Mouse (Mus musculus): Measurements from ENCODE around the gene Sec13. TPM values are rescaled to one million over a fixed set of nuclear protein-coding genes. Genes with fewer than 3 reads are reported as not detected.

Gene Sec13
- polyA plus RNA-seq, 1 experiment = 115 TPM

DNA sequence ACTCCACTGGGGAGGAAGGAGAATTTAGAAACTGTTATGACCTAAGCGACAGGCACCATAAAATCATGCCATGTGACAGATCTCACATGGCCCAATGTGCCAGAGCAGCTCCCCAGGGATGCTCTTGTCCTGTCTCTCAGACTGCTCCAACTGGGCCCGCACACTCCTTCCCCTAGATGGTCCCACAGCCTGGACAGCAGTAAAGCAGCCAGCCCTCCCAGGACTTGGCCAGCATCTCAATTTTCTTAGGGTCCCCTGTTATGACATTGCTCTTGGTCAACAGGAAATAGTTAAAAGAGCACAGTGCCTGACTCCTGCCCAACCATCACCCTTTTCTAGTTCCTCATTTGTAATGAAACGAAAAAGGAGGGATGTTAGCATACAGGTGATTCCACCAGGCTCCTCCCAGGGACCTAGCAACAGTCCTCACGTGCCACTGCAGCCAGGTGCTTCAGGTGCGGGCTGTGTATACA, 47.8 kb downstream of the Sec13 start:
- WGBS = 69% methylated on average over 5 of the region's 5 CpGs
- no peak for DNase-seq

DNA sequence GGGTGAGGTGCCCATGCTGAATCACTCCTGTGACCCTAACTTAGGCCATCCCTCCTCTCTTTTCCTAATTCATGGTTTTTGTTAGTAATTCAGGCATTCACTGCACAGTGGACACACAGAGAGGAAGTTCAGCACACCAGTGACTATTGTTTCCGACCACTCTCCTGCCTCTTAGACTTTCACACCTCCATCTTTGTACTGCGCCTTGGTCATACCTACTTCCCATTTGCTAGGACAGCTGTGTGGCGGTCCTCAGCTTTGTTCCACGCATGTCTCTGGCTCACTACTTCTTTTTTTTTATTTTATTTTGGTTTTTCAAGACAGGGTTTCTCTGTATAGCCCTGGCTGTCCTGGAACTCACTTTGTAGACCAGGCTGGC, 49.5 kb downstream of the Sec13 start:
- 66% methylated on average over 4 of the region's 4 CpGs for WGBS
- no peak for DNase-seq
- Histone ChIP-seq H3K4me3 (replicated peaks; ENCODE audit: extremely low read depth, low read depth, low read length) (no peak overlapping the region), H3K4me1 (ENCODE audit: control insufficient read depth, insufficient read depth, low read length) (peaks cover 9% of the 10 kb centered on the region)
- no peak for TF ChIP-seq CTCF (IDR thresholded peaks at IDR 0.05; ENCODE audit: insufficient read depth, low read length)
- TF ChIP-seq POLR2A (IDR thresholded peaks at IDR 0.05; ENCODE audit: borderline replicate concordance, extremely low read depth, low read depth, low read length) = no peak

More for the DNA sequence above, 47.8 kb downstream of the Sec13 start:
- H3K4me1 ChIP-seq (ENCODE audit: control insufficient read depth, insufficient read depth, low read length) = peaks cover 9% of the 10 kb centered on the region
- no peak overlapping the region for H3K4me3 ChIP-seq (replicated peaks; ENCODE audit: extremely low read depth, low read depth, low read length)
- TF ChIP-seq POLR2A (IDR thresholded peaks at IDR 0.05; ENCODE audit: borderline replicate concordance, extremely low read depth, low read depth, low read length) (no peak), CTCF (IDR thresholded peaks at IDR 0.05; ENCODE audit: insufficient read depth, low read length) (no peak)

DNA sequence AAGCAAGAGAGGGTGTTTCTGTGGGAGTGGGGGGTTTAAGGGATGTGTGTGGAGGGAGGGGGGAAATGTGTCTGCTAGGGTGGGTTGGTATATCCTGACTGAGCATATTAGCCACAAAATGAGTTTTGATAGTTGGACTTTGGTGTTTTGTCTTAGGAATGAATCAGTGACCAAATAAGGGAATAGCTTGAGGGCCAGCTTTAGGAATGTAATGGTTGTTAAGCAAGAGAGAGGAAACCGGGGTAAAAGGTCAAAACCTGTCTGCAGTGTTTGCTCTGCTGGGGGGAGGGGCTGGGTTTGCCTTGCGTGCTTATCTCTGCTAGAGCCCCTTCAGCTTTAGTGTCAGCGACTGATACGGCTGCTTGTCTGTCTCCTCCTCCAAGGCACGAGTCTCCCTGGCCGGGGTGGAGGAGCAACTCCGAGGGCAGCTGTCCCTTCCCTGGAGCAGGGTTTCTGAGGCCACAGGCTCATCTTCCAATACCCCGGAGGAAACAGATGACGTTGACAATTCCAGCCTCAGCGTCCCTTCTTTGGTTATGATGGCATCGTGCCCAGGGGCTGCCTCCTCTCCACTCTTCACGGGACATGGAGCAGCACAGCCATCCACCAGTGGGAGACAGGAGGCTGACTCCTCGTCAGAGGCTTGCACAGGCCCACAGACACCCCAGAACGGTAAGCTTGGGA, 50.0 kb downstream of the Sec13 start:
- peak; percentile 71 for DNase-seq
- TF ChIP-seq POLR2A (IDR thresholded peaks at IDR 0.05; ENCODE audit: borderline replicate concordance, extremely low read depth, low read depth, low read length) (no peak), CTCF (IDR thresholded peaks at IDR 0.05; ENCODE audit: insufficient read depth, low read length) (no peak)
- WGBS = 10% methylated on average over 14 of the region's 14 CpGs

DNA sequence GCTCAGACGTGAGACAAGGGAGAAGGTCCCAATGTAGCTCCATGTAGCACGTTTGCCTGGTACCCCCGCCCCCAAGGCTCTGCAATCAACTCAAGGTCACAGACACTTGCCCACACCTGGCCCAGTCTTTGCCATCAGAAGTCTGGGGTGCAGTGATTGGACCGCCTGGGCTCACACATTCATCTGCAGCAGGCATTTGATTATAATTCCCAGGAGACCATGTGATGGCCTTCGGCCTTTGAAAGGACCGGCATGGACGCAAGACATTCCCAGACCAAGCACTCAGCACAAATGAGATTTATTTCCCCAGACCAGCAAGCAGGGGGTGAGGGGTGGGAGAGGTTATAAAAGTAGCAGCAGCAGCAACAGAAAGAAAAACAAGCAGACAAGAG, 50.5 kb downstream of the Sec13 start:
- DNase-seq = peak; percentile 38
- Histone ChIP-seq H3K4me1 (ENCODE audit: control insufficient read depth, insufficient read depth, low read length) (peaks cover 9% of the 10 kb centered on the region), H3K4me3 (replicated peaks; ENCODE audit: extremely low read depth, low read depth, low read length) (no peak overlapping the region)
- TF ChIP-seq POLR2A (IDR thresholded peaks at IDR 0.05; ENCODE audit: borderline replicate concordance, extremely low read depth, low read depth, low read length) (no peak), CTCF (IDR thresholded peaks at IDR 0.05; ENCODE audit: insufficient read depth, low read length) (no peak)
- WGBS = 47% methylated on average over 7 of the region's 7 CpGs

More for the DNA sequence above, 50.0 kb downstream of the Sec13 start:
- H3K4me1 ChIP-seq (ENCODE audit: control insufficient read depth, insufficient read depth, low read length) = peaks cover 9% of the 10 kb centered on the region
- peak overlapping the region; percentile 14 for H3K4me3 ChIP-seq (replicated peaks; ENCODE audit: extremely low read depth, low read depth, low read length)

DNA sequence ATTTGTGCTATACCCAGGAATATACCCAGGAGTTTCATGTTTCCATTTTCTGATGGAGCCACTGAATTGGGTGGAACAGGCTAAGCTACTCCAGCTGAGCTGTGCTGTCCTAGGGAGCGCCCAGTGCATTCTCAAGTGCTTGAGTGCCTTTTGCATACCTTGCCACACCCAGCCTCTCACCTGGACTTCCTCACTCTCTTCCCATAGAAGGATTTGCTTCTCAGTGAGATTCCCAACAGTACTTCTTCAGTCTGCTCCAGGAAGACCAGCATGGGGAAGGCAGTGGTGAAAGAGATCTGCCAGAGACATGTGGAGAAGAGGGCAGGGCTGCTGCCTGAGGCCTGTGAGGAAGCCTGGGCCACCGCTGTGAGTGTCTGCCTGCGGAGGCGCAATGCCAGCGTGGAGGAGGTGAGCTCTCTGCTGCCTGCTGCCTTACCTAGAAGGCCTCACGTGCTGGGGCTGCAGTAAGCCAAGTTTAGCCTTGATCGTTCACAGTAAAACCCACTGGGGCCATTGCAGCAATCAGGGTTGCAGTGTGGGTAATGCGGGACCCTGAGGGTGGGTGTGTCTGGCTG, 53.9 kb downstream of the Sec13 start:
- TF ChIP-seq POLR2A (IDR thresholded peaks at IDR 0.05; ENCODE audit: borderline replicate concordance, extremely low read depth, low read depth, low read length) = no peak
- no peak for TF ChIP-seq CTCF (IDR thresholded peaks at IDR 0.05; ENCODE audit: insufficient read depth, low read length)
- 57% methylated on average over 8 of the region's 8 CpGs for WGBS
- Histone ChIP-seq H3K4me1 (ENCODE audit: control insufficient read depth, insufficient read depth, low read length) (peaks cover 9% of the 10 kb centered on the region), H3K4me3 (replicated peaks; ENCODE audit: extremely low read depth, low read depth, low read length) (peak overlapping the region; percentile 14)
- peak; percentile 69 for DNase-seq

DNA sequence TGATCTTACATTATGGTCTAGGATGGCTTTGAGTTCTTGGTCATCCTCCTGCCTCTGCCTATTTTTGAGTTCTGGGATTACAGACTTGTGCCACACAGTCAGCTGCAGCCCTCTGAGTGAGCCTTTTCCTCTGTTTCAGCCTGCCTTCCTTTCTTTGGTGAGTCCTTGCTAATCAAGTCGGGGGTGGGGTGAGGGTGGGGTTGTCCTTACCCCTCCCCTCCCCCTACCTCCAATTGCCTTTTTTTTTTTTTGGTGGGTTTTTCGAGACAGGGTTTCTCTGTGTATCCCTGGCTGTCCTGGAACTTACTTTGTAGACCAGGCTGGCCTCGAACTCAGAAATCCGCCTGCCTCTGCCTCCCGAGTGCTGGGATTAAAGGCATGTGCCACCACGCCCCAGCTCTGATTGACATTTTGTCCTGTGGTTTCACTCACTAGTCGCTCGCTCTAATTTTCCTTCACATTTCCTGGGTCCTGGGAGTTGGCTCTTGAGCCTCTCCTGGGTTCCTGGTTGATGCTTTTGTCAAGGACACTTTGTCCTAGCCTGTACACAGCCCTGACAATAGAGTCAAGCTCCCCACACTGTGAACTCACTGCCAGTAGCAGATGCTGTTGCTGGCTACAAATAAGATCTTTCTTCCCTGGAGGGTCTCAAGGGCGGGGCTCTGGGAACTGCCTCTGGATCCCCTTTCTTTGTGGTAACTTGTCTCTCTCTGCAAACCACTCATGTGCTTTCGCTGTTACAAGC, 57.3 kb downstream of the Sec13 start:
- DNase-seq = no peak
- Histone ChIP-seq H3K4me3 (replicated peaks; ENCODE audit: extremely low read depth, low read depth, low read length) (no peak overlapping the region), H3K4me1 (ENCODE audit: control insufficient read depth, insufficient read depth, low read length) (peaks cover 8% of the 10 kb centered on the region)
- TF ChIP-seq POLR2A (IDR thresholded peaks at IDR 0.05; ENCODE audit: borderline replicate concordance, extremely low read depth, low read depth, low read length) = no peak
- no peak for TF ChIP-seq CTCF (IDR thresholded peaks at IDR 0.05; ENCODE audit: insufficient read depth, low read length)
- 91% methylated on average over 10 of the region's 10 CpGs for WGBS

DNA sequence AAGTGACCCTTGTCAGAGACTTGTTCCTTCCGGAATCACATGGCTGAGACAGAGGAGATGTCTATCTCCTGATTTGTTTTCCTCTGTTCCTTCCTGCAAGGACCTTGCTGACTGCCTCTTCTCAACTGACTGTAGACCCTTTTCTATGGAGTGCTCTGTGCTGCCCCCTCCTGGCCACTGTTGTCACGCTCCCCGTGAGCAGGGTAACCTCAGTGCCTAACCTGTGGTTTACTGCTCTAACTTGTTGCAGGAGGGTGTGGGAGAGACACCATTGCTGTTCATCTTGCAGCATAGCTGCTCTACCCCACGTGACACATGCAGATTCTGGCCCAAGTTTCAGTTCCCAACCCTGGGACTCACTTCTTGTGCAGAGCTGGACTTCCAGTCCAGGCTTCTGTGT, 59.3 kb downstream of the Sec13 start:
- peak; percentile 89 for DNase-seq
- WGBS = 15% methylated on average over 4 of the region's 4 CpGs

DNA sequence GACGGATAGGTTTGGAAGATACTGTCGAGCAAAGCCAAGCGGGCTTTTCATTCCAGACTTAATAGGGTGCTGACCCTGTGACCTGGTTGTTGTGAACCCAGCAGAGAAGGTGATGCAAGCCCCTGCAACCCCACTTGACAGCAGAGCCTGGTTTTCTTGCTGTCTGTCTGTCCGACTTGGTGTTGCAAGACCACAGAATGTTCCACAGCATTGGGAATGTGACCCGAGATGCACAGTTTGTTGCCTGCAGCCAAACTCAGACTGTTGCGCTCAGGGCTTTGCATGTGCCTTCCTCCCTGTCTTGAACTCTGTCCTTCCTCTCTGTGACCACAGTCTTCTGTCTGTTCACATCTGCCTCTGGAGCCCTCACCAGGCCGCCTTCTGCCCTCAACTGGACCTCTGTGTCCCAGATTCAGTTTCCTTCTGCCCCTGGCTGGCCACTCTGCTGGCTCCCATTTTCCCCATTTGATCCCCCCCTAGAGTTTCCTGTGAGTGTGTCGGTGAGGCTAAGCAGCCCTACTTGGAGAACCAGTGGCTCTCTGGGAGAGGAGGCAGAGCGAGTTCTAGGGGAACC, 60.5 kb downstream of the Sec13 start:
- no peak for DNase-seq
- Histone ChIP-seq H3K4me1 (ENCODE audit: control insufficient read depth, insufficient read depth, low read length) (peaks cover 8% of the 10 kb centered on the region), H3K4me3 (replicated peaks; ENCODE audit: extremely low read depth, low read depth, low read length) (no peak overlapping the region)
- no peak for TF ChIP-seq POLR2A (IDR thresholded peaks at IDR 0.05; ENCODE audit: borderline replicate concordance, extremely low read depth, low read depth, low read length)
- WGBS = 69% methylated on average over 9 of the region's 9 CpGs

More for the DNA sequence above, 59.3 kb downstream of the Sec13 start:
- peaks cover 8% of the 10 kb centered on the region for H3K4me1 ChIP-seq (ENCODE audit: control insufficient read depth, insufficient read depth, low read length)
- no peak overlapping the region for H3K4me3 ChIP-seq (replicated peaks; ENCODE audit: extremely low read depth, low read depth, low read length)
- TF ChIP-seq CTCF (IDR thresholded peaks at IDR 0.05; ENCODE audit: insufficient read depth, low read length) = peak; percentile 88
- TF ChIP-seq POLR2A (IDR thresholded peaks at IDR 0.05; ENCODE audit: borderline replicate concordance, extremely low read depth, low read depth, low read length) = no peak

DNA sequence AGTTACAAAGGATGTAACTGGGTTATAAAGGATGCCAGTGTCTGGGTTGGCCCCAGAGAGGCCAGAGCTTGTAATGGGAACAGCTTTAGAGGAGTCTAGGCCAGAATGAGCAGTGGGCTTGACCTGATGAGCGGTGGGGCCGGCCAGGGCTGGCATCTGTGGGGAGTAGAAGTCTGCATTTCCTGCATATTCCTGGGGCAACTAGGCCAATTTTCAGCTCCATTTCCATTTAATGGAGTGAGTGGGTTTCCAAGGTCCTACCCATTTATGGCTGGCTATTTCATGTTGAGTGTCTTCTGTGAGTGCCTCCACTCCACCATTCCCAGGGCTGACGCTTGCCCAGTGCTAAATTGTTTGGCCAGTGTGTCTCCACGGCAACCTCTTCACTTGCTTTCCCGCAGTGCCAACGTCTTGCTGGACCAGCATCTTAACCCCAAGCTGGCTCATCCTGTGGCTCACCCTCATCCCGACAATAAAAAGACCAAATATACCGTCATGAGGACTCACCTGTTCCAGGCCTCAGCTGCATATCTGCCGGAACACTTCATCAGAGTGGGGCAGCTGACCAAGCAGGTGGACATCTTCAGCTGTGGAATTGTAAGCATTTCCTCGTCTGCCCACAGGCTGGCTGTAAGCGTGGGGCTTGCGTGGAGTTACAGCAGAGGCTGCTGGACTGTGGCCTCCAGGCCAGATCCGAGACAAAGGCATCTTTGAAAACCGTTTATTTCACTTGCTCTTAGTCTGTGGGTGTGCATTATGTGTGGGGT, 62.1 kb downstream of the Sec13 start:
- H3K4me3 ChIP-seq (replicated peaks; ENCODE audit: extremely low read depth, low read depth, low read length) = no peak overlapping the region
- no peak for DNase-seq
- 72% methylated on average over 14 of the region's 14 CpGs for WGBS
- peaks cover 11% of the 10 kb centered on the region for H3K4me1 ChIP-seq (ENCODE audit: control insufficient read depth, insufficient read depth, low read length)
- TF ChIP-seq CTCF (IDR thresholded peaks at IDR 0.05; ENCODE audit: insufficient read depth, low read length) = no peak
- TF ChIP-seq POLR2A (IDR thresholded peaks at IDR 0.05; ENCODE audit: borderline replicate concordance, extremely low read depth, low read depth, low read length) = no peak

Other genes with a start within 250 kb of the Sec13 start
- 0.24 and 0.27 TPM in 2 replicates for gene Prrt3, start 238.8 kb downstream of the Sec13 start, polyA plus RNA-seq (2012; rRNA removed)
- gene Emc3, start 209.1 kb downstream of the Sec13 start, polyA plus RNA-seq (2012; rRNA removed) = 42.0 and 51.5 TPM in 2 replicates
- gene Fancd2, start 209.1 kb downstream of the Sec13 start, polyA plus RNA-seq (2012; rRNA removed) = 0.75 and 1.2 TPM in 2 replicates
- gene Fancd2os, start 140.0 kb downstream of the Sec13 start, polyA plus RNA-seq (2012; rRNA removed) = not detected in 2 replicates
- 101 and 184 TPM in 2 replicates for gene Brk1, start 136.0 kb downstream of the Sec13 start, polyA plus RNA-seq (2012; rRNA removed)
- gene Vhl, start 116.8 kb downstream of the Sec13 start, polyA plus RNA-seq (2012; rRNA removed) = 16.5 and 25.9 TPM in 2 replicates
- gene Irak2, start 102.3 kb downstream of the Sec13 start, polyA plus RNA-seq (2012; rRNA removed) = 48.8 and 53.8 TPM in 2 replicates
- 21.0 and 24.5 TPM in 2 replicates for gene Tatdn2, start 43.7 kb downstream of the Sec13 start, polyA plus RNA-seq (2012; rRNA removed)
- gene Ghrl, start 20.9 kb downstream of the Sec13 start, polyA plus RNA-seq (2012; rRNA removed) = 1.8 and 2.0 TPM in 2 replicates